Mouse (Mus musculus): Measurements from ENCODE around the gene Slc13a2. TPM values are rescaled to one million over a fixed set of nuclear protein-coding genes. Genes with fewer than 3 reads are reported as not detected.

Slc13a2 gene
- polyA plus RNA-seq, 1 experiment from 2014 or later, result not detected

DNA sequence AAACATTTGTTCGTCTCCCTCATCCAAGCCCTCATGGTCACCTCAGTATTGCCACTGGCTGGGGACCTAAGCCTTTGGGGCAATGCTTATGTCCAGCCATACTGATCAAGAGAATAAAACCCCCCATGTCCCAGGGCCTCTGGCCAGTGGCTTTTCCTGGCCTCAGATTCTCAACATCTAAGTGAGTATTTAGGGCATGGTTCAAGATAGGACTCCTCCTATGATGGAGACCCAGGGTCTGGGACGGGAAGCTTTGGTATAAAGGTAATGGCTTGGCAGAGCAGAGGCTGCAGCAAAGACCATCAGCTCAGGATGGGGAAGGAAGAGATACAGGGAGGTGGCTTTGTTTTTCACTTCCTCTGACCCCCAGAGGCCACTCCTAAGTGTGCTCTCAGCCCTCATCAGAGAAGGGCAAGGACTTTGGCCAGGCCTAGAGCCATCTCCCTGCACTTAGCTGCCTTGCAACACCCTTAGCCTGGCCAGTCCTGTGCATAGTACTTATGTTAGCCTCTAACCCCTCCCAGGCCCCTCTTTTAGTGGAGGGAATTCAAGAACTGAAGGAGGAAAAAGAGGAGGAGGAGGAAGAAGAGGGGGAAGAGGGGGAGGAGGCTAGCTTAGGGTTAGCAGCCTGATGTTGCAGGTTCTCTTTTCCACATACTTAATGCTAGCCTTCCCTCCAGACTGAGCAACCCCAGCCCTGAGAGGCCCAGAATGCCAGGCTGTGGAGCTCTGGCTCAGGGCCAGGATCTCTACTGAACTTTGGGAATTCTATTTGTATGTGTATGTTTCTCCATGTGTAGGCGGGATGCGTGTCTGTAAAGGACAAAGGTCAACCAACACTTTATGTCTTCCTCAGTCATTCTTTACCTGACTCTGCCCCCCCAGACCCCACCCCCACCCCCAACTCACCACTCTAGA, 72.3 kb downstream of the Slc13a2 start:
- Histone ChIP-seq H3K9ac (no peak overlapping the region), H3K9me3 (replicated peaks) (no peaks in the 10 kb centered on the region), H3K4me3 (replicated peaks) (no peak overlapping the region), H3K36me3 (peaks cover 17% of the 10 kb centered on the region), H3K27ac (peak overlapping the region; percentile 63), H3K4me1 (replicated peaks) (peaks cover 61% of the 10 kb centered on the region), H3K27me3 (no peaks in the 10 kb centered on the region), H3K4me2 (no peak overlapping the region)
- ATAC-seq (ENCODE audit: low read depth) (no peak), DNase-seq (no peak)
- 77% methylated on average over 4 of the region's 4 CpGs for WGBS (ENCODE audit: insufficient replicate concordance)

DNA sequence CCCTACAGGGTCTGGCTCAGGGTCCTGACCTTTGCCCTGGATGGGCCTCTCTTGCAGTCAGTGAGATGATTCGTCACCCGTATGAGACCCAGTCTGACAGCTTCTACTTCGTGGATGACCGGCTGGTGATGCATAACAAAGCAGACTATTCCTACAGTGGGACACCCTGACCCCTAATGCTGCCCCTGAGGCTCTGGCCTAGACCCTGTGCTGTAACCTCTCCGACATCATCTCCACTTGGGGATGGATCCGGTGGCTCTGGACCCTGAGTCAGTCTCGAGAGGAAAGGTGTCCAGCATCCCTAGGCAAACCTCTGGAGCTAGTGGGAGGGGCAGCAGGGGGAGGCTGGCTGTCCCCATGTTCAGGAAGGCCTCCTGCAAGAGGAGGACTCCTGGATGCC, 73.5 kb downstream of the Slc13a2 start:
- Histone ChIP-seq H3K4me2 (no peak overlapping the region), H3K27ac (no peak overlapping the region), H3K27me3 (no peaks in the 10 kb centered on the region), H3K4me3 (replicated peaks) (no peak overlapping the region), H3K9ac (no peak overlapping the region; the same call in 1 of the 2 replicates), H3K4me1 (replicated peaks) (peaks cover 73% of the 10 kb centered on the region), H3K9me3 (replicated peaks) (no peaks in the 10 kb centered on the region), H3K36me3 (peaks cover 17% of the 10 kb centered on the region)
- ATAC-seq (ENCODE audit: low read depth), result no peak
- WGBS (ENCODE audit: insufficient replicate concordance), result 56% methylated on average over 7 of the region's 7 CpGs
- DNase-seq, result no peak

DNA sequence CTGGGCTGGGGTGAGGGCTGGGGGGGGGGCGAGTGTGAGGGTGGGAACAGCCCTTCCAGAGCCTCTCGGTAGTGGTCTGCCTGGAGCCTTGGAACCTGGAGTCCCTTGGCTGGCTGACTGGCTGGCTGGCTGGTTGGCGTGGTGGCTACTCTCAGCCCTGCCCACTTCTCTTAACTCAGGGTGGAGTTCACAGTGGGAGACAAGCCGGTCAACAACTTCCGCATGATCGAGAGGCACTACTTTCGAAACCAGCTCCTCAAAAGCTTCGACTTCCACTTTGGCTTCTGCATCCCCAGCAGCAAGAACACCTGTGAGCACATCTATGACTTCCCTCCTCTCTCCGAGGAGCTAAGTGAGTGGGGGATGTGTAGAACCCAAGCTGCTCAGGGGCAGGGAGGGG, 74.1 kb downstream of the Slc13a2 start:
- no peaks in the 10 kb centered on the region for H3K27me3 ChIP-seq
- H3K4me1 ChIP-seq (replicated peaks), result peaks cover 75% of the 10 kb centered on the region
- no peaks in the 10 kb centered on the region for H3K9me3 ChIP-seq (replicated peaks)
- no peak for ATAC-seq (ENCODE audit: low read depth)
- no peak overlapping the region for H3K4me3 ChIP-seq (replicated peaks)
- peaks cover 17% of the 10 kb centered on the region for H3K36me3 ChIP-seq
- no peak overlapping the region for H3K9ac ChIP-seq
- no peak for DNase-seq
- H3K4me2 ChIP-seq, result no peak overlapping the region
- H3K27ac ChIP-seq, result 0 out of 2 replicates have a peak overlapping the region, but pooled peaks have one; percentile 20
- 67% methylated on average over 9 of the region's 9 CpGs for WGBS (ENCODE audit: insufficient replicate concordance)

Other genes with a start within 250 kb of the Slc13a2 start
- 8.9 and 9.2 TPM in 2 replicates for gene Nek8, start 245.5 kb downstream of the Slc13a2 start, polyA plus RNA-seq (2015; fragmentation: Nextera tagmentation; extraction: Ambion mirVana)
- gene Tlcd1, start 245.5 kb downstream of the Slc13a2 start, polyA plus RNA-seq (2015; fragmentation: Nextera tagmentation; extraction: Ambion mirVana), result 50.3 and 54.3 TPM in 2 replicates
- gene Rpl23a, start 238.6 kb downstream of the Slc13a2 start, polyA plus RNA-seq (2015; fragmentation: Nextera tagmentation; extraction: Ambion mirVana), result 1,033 and 1,075 TPM in 2 replicates
- 13.5 and 15.6 TPM in 2 replicates for gene Rab34, start 233.8 kb downstream of the Slc13a2 start, polyA plus RNA-seq (2015; fragmentation: Nextera tagmentation; extraction: Ambion mirVana)
- gene Proca1, start 228.8 kb downstream of the Slc13a2 start, polyA plus RNA-seq (2015; fragmentation: Nextera tagmentation; extraction: Ambion mirVana), result 0.44 and 0.65 TPM in 2 replicates
- gene Sdf2, start 176.5 kb downstream of the Slc13a2 start, polyA plus RNA-seq (2015; fragmentation: Nextera tagmentation; extraction: Ambion mirVana), result 29.6 and 29.8 TPM in 2 replicates
- 9.8 and 12.3 TPM in 2 replicates for gene Supt6, start 176.2 kb downstream of the Slc13a2 start, polyA plus RNA-seq (2015; fragmentation: Nextera tagmentation; extraction: Ambion mirVana)
- gene 2610507B11Rik, start 160.5 kb downstream of the Slc13a2 start, polyA plus RNA-seq (2015; fragmentation: Nextera tagmentation; extraction: Ambion mirVana), result 33.6 and 42.8 TPM in 2 replicates
- gene BC030499, start 131.4 kb downstream of the Slc13a2 start, polyA plus RNA-seq (2015; fragmentation: Nextera tagmentation; extraction: Ambion mirVana), result 0.06 TPM in 1 of 2 replicates, not detected in the other
- 30.3 and 32.6 TPM in 2 replicates for gene Spag5, start 120.7 kb downstream of the Slc13a2 start, polyA plus RNA-seq (2015; fragmentation: Nextera tagmentation; extraction: Ambion mirVana)
- 4.9 and 5.2 TPM in 2 replicates for gene Aldoc, start 99.2 kb downstream of the Slc13a2 start, polyA plus RNA-seq (2015; fragmentation: Nextera tagmentation; extraction: Ambion mirVana)
- gene Pigs, start 93.8 kb downstream of the Slc13a2 start, polyA plus RNA-seq (2015; fragmentation: Nextera tagmentation; extraction: Ambion mirVana), result 32.3 and 37.1 TPM in 2 replicates
- gene Unc119, start 78.7 kb downstream of the Slc13a2 start, polyA plus RNA-seq (2015; fragmentation: Nextera tagmentation; extraction: Ambion mirVana), result 27.4 and 28.0 TPM in 2 replicates
- gene Foxn1, start 35.7 kb downstream of the Slc13a2 start, polyA plus RNA-seq (2015; fragmentation: Nextera tagmentation; extraction: Ambion mirVana), result not detected in 2 replicates
- gene Slc46a1, start 43.5 kb upstream of the Slc13a2 start, polyA plus RNA-seq (2015; fragmentation: Nextera tagmentation; extraction: Ambion mirVana), result 6.1 and 6.5 TPM in 2 replicates
- 0.16 and 0.29 TPM in 2 replicates for gene Sarm1, start 75.5 kb upstream of the Slc13a2 start, polyA plus RNA-seq (2015; fragmentation: Nextera tagmentation; extraction: Ambion mirVana)
- gene Vtn, start 76.9 kb upstream of the Slc13a2 start, polyA plus RNA-seq (2015; fragmentation: Nextera tagmentation; extraction: Ambion mirVana), result 297 and 348 TPM in 2 replicates
- 0.09 and 0.24 TPM in 2 replicates for gene Sebox, start 81.2 kb upstream of the Slc13a2 start, polyA plus RNA-seq (2015; fragmentation: Nextera tagmentation; extraction: Ambion mirVana)
- gene Tmem199, start 90.0 kb upstream of the Slc13a2 start, polyA plus RNA-seq (2015; fragmentation: Nextera tagmentation; extraction: Ambion mirVana), result 30.1 and 31.9 TPM in 2 replicates
- 78.1 and 82.4 TPM in 2 replicates for gene Poldip2, start 90.0 kb upstream of the Slc13a2 start, polyA plus RNA-seq (2015; fragmentation: Nextera tagmentation; extraction: Ambion mirVana)
- gene Tnfaip1, start 114.1 kb upstream of the Slc13a2 start, polyA plus RNA-seq (2015; fragmentation: Nextera tagmentation; extraction: Ambion mirVana), result 15.6 and 16.4 TPM in 2 replicates
- gene Ift20, start 114.1 kb upstream of the Slc13a2 start, polyA plus RNA-seq (2015; fragmentation: Nextera tagmentation; extraction: Ambion mirVana), result 83.1 and 88.6 TPM in 2 replicates
- 110 and 122 TPM in 2 replicates for gene Tmem97, start 128.6 kb upstream of the Slc13a2 start, polyA plus RNA-seq (2015; fragmentation: Nextera tagmentation; extraction: Ambion mirVana)